Mouse (Mus musculus): ENCODE measurements around the gene Pex11g. TPM values are rescaled to one million over a fixed set of nuclear protein-coding genes. Genes with fewer than 3 reads are reported as not detected.

Pex11g gene
- total and polyA plus RNA-seq, 2 experiments from 2014 or later: 7.3 to 14.1 TPM

DNA sequence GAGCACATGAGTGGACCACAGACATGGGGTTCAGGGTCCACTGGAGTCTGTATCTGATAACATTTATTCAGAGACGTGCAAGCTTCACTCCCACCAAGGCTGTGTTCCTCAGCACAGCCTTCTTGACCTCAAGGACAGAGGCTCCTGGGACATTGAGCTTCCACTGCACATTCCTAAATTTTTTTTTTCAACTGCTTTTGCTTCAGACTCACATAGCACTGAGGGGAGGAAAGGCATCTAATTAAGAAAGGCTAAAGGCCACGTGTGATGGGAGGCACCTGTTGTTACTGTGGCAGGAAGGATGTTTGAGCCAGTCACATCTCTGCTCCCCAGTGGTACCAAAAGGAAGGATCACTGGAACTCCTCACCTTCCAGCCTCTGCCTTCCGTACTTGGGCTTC, 36.4 kb downstream of the Pex11g start:
- 73% methylated on average over 3 of the region's 3 CpGs for WGBS
- TF ChIP-seq EP300 (IDR thresholded peaks at IDR 0.05; ENCODE audit: low read depth): no peak
- no peak for TF ChIP-seq CTCF (IDR thresholded peaks at IDR 0.05; ENCODE audit: low read depth)
- Histone ChIP-seq H3K4me3 (ENCODE audit: low read depth, low read length) (no peak overlapping the region), H3K27ac (ENCODE audit: low read depth) (no peak overlapping the region), H3K9ac (replicated peaks; ENCODE audit: low read depth, low read length) (no peak overlapping the region), H3K4me1 (ENCODE audit: control insufficient read depth, insufficient read depth) (no peaks in the 10 kb centered on the region), H3K4me2 (ENCODE audit: low read depth, low read length) (no peak overlapping the region), H3K9me3 (replicated peaks; ENCODE audit: control insufficient read depth, low read length) (no peaks in the 10 kb centered on the region), H3K27me3 (ENCODE audit: control insufficient read depth, insufficient read depth, low read length) (no peaks in the 10 kb centered on the region), H3K36me3 (replicated peaks; ENCODE audit: control insufficient read depth, insufficient read depth, low read length) (peaks cover 63% of the 10 kb centered on the region)
- no peak for ATAC-seq (ENCODE audit: insufficient read depth, low read depth)
- DNase-seq (ENCODE audit: low spot score): no peak

DNA sequence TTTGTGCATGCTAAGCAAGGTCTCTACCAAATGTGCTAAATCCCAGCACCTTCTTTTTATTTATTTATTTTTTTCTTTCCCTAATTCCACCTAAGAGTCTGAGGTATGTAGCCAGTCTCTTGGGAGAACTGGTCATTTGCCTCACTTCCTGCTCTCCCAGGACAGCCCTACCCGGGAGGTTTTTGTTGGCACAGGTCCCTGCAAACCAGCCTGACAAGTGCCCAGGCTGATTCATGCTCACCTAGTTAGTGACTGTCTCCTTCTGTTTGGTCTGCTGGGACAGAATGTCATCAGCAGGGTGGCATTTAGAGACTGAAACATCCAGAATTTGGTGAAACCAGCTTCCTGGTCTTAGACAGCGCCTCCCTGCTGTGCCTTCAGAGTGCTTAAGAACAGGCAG, 37.5 kb downstream of the Pex11g start:
- TF ChIP-seq EP300 (IDR thresholded peaks at IDR 0.05; ENCODE audit: low read depth): no peak
- no peak for TF ChIP-seq CTCF (IDR thresholded peaks at IDR 0.05; ENCODE audit: low read depth)
- Histone ChIP-seq H3K9ac (replicated peaks; ENCODE audit: low read depth, low read length) (no peak overlapping the region), H3K4me3 (ENCODE audit: low read depth, low read length) (no peak overlapping the region), H3K36me3 (replicated peaks; ENCODE audit: control insufficient read depth, insufficient read depth, low read length) (peaks cover 52% of the 10 kb centered on the region), H3K27ac (ENCODE audit: low read depth) (no peak overlapping the region), H3K4me1 (ENCODE audit: control insufficient read depth, insufficient read depth) (no peaks in the 10 kb centered on the region), H3K27me3 (ENCODE audit: control insufficient read depth, insufficient read depth, low read length) (no peaks in the 10 kb centered on the region), H3K9me3 (replicated peaks; ENCODE audit: control insufficient read depth, low read length) (no peaks in the 10 kb centered on the region), H3K4me2 (ENCODE audit: low read depth, low read length) (no peak overlapping the region)
- 43% methylated on average over 2 of the region's 2 CpGs for WGBS
- no peak for ATAC-seq (ENCODE audit: insufficient read depth, low read depth)
- no peak for DNase-seq (ENCODE audit: low spot score)

DNA sequence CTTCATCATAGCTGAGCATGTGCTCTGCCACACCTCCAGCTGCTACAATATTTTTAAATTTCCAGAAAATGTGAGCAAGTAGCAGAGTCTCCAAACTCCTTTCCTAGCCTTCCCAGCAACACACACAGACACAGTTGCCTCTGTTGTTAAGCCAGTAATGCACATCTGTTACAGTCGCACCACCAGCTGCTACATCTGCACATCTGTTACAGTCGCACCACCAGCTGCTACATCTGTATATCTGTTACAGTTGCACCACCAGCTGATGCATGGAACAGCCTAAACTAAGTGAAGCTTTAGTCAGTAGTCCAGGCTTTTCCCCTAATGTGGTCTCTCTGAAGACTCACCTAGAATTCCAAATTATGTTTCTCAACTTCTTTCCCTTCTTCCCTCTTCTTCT, 39.1 kb downstream of the Pex11g start:
- ATAC-seq (ENCODE audit: insufficient read depth, low read depth) (no peak), DNase-seq (ENCODE audit: low spot score) (no peak)
- Histone ChIP-seq H3K27ac (ENCODE audit: low read depth) (no peak overlapping the region), H3K4me3 (ENCODE audit: low read depth, low read length) (no peak overlapping the region), H3K9ac (replicated peaks; ENCODE audit: low read depth, low read length) (no peak overlapping the region), H3K4me2 (ENCODE audit: low read depth, low read length) (no peak overlapping the region), H3K9me3 (replicated peaks; ENCODE audit: control insufficient read depth, low read length) (no peaks in the 10 kb centered on the region), H3K4me1 (ENCODE audit: control insufficient read depth, insufficient read depth) (no peaks in the 10 kb centered on the region), H3K27me3 (ENCODE audit: control insufficient read depth, insufficient read depth, low read length) (no peaks in the 10 kb centered on the region), H3K36me3 (replicated peaks; ENCODE audit: control insufficient read depth, insufficient read depth, low read length) (peaks cover 43% of the 10 kb centered on the region)
- WGBS: 76% methylated on average over 2 of the region's 2 CpGs
- TF ChIP-seq EP300 (IDR thresholded peaks at IDR 0.05; ENCODE audit: low read depth): no peak
- no peak for TF ChIP-seq CTCF (IDR thresholded peaks at IDR 0.05; ENCODE audit: low read depth)

DNA sequence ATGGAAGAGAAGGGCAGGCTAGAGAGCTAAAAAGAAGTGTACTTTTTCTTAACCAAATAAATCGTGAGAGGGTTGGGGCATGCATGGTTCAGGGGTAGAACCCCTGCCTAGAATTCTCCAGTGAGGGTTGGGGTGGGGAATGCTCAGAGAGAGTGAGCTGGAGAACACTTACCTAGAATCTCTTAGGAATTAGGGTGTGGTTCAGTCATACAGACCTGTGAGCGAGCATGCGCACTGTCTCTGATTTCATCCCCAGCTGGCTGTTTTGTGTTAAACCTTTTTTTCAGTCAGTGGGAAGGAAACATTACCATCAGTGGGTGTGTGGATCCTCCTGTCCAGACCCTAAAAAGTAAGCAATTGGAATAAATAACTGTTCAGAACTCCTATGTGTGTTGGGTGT, 41.3 kb downstream of the Pex11g start:
- DNase-seq (ENCODE audit: low spot score) (no peak), ATAC-seq (ENCODE audit: insufficient read depth, low read depth) (no peak)
- 91% methylated on average over 3 of the region's 3 CpGs for WGBS
- Histone ChIP-seq H3K4me2 (ENCODE audit: low read depth, low read length) (no peak overlapping the region), H3K27ac (ENCODE audit: low read depth) (no peak overlapping the region), H3K4me3 (ENCODE audit: low read depth, low read length) (no peak overlapping the region), H3K27me3 (ENCODE audit: control insufficient read depth, insufficient read depth, low read length) (no peaks in the 10 kb centered on the region), H3K9me3 (replicated peaks; ENCODE audit: control insufficient read depth, low read length) (no peaks in the 10 kb centered on the region), H3K4me1 (ENCODE audit: control insufficient read depth, insufficient read depth) (no peaks in the 10 kb centered on the region), H3K9ac (replicated peaks; ENCODE audit: low read depth, low read length) (no peak overlapping the region), H3K36me3 (replicated peaks; ENCODE audit: control insufficient read depth, insufficient read depth, low read length) (peaks cover 26% of the 10 kb centered on the region)
- no peak for TF ChIP-seq EP300 (IDR thresholded peaks at IDR 0.05; ENCODE audit: low read depth)

DNA sequence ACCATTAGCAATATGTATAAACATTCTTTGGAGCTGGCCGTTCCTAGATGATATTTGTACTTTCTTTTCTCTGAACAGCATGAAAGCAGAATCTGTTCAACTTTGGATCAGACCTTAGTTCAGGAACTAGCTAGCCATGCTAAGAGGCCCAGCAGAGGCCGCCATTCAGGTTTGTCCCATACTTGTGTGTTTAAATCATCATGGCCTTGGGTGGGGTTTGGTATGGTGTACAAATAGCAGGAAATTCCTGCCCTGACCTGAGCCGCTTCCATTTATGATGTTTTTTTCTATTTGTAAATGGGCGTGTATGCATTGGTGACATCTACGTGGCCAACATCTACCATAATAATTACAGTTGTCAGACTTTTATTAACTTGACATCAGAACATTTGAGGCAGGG, 42.3 kb downstream of the Pex11g start:
- Histone ChIP-seq H3K9me3 (replicated peaks; ENCODE audit: control insufficient read depth, low read length) (no peaks in the 10 kb centered on the region), H3K27me3 (ENCODE audit: control insufficient read depth, insufficient read depth, low read length) (no peaks in the 10 kb centered on the region), H3K4me1 (ENCODE audit: control insufficient read depth, insufficient read depth) (peaks cover 4% of the 10 kb centered on the region; the same call in 1 of the 2 replicates), H3K36me3 (replicated peaks; ENCODE audit: control insufficient read depth, insufficient read depth, low read length) (peaks cover 18% of the 10 kb centered on the region), H3K4me2 (ENCODE audit: low read depth, low read length) (no peak overlapping the region), H3K4me3 (ENCODE audit: low read depth, low read length) (no peak overlapping the region), H3K9ac (replicated peaks; ENCODE audit: low read depth, low read length) (no peak overlapping the region), H3K27ac (ENCODE audit: low read depth) (no peak overlapping the region)
- 83% methylated on average over 5 of the region's 5 CpGs for WGBS
- ATAC-seq (ENCODE audit: insufficient read depth, low read depth) (no peak), DNase-seq (ENCODE audit: low spot score) (no peak)
- TF ChIP-seq EP300 (IDR thresholded peaks at IDR 0.05; ENCODE audit: low read depth) (no peak), CTCF (IDR thresholded peaks at IDR 0.05; ENCODE audit: low read depth) (no peak)

DNA sequence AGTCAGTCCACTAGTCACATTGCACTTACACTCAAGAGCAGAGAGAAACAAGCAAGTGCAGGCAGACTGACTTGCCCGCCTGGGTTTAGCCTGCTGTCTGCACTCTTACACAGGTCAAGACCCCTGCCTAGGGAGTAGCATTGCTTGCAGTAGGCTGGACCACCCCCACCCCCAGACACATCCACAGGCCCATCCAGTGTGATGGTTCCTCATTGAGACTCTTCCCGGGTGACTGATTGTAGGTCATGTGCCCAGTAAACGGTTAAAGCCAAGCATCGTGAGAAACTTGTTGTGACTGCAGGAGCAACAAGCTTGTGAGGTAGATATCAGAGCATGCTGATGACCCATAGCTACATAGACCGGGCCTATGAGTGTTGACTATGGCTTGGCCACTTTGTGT, 46.0 kb downstream of the Pex11g start:
- Histone ChIP-seq H3K27me3 (ENCODE audit: control insufficient read depth, insufficient read depth, low read length) (no peaks in the 10 kb centered on the region), H3K4me3 (ENCODE audit: low read depth, low read length) (no peak overlapping the region), H3K36me3 (replicated peaks; ENCODE audit: control insufficient read depth, insufficient read depth, low read length) (no peaks in the 10 kb centered on the region), H3K9ac (replicated peaks; ENCODE audit: low read depth, low read length) (no peak overlapping the region), H3K9me3 (replicated peaks; ENCODE audit: control insufficient read depth, low read length) (no peaks in the 10 kb centered on the region), H3K4me2 (ENCODE audit: low read depth, low read length) (no peak overlapping the region), H3K4me1 (ENCODE audit: control insufficient read depth, insufficient read depth) (peaks cover 34% of the 10 kb centered on the region), H3K27ac (ENCODE audit: low read depth) (no peak overlapping the region)
- 86% methylated on average over 5 of the region's 5 CpGs for WGBS
- DNase-seq (ENCODE audit: low spot score): no peak
- no peak for ATAC-seq (ENCODE audit: insufficient read depth, low read depth)
- no peak for TF ChIP-seq CTCF (IDR thresholded peaks at IDR 0.05; ENCODE audit: low read depth)
- no peak for TF ChIP-seq EP300 (IDR thresholded peaks at IDR 0.05; ENCODE audit: low read depth)

Data from heart, postnatal 0 days (tissue).